Mouse (Mus musculus) testis, postnatal 14 days (tissue): ENCODE measurements at regions not wholly inside any gene's neighbourhood (a gene's known extent, or its start where the extent isn't known, plus 50 kb on each side); places are given as distances from the start of the nearest gene placed in this dataset.

Experiments used
- DNase-seq: peaks from one replicate; pipeline ENCODE4 v3.0.0; 2021; ENCODE audit warnings: low spot score

DNA sequence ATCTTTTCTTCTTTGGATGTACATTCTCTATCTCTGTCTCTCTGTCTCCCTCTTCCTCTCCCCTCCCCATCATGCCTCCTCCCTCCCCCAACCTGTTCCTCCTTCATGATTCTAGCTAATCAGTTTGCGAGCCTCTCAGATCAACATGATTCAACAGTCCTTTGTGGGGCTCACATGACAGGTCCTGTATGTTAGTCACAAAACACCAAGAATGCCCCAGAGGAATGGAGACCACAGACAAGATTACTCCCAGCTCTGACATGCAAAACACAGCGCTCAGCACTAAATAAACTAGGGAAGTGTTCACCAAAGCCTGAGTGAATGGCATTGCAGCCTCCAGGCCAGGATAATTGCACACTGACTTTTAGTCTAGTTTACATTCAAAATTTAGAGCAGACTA, 150.6 kb upstream of the Foxq1 start:
- DNase-seq = no peak

DNA sequence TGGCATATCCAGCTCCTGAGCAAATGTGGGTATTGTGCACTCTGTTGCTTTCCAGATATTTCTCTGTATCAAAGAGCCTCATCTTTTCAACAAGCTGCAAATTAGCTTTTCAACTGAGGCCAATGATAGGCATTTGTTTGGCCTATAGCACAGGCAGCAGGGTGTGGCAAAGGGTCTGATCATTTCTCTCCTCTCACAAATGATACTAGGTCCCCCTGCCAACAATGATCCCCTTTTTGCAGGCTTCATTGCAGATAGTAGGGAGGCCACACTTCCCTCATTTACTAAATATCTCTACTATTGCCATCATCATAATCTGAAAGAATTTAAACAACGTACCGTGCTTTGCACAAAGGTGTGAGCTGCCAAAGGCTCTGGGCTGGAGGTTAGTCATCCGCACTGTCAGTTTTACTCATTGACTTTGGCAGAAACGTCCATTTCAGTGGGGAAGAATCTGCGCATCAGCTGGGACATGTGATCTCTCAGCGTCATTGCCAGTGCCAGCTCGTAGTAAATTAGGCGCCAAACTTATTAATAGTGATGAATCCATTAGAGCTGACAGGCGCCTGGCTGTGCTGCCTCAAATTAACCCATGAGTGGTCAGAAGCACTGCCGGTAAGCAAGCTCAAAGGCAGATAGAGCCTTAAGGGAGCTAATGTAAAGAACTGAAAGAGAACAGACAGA, 147.4 kb upstream of the Foxq1 start:
- DNase-seq = no peak

DNA sequence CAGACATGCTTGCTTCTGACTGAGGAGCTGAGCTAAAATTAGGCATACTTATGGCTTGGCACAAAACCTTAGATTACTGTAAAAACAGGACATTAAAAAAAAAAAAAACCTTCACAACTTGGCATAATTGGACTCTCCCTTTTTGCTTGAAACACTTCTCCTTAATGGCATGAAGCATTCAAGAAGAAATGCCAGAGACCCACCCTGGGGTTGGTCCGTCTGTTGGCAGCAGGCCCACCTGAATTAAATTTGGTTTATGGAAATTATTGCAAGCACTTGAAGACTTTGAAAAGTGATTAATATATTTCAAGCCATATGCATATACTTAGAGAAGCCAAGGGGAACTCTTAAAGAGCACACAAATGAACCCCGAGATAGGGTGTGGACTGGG, 146.8 kb upstream of the Foxq1 start:
- no peak for DNase-seq

DNA sequence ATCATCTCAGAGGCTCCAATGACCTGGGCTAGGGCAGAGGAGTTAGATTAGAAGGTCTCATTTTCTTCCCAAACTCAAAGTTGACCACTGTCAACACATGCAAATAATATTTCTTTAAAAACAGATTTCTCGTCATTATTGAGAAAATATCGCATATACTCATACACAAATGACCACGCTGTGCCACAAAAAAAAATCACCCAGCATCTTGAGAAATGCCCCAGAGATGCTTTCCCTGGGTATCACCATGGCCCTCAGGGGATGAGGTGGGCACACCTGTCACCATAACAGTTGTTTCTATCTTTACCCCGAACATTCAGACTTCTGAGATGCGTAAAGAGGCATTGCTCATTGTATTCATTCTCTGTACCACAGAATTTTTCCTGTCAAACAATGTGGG, 134.4 kb upstream of the Foxq1 start:
- DNase-seq = no peak

DNA sequence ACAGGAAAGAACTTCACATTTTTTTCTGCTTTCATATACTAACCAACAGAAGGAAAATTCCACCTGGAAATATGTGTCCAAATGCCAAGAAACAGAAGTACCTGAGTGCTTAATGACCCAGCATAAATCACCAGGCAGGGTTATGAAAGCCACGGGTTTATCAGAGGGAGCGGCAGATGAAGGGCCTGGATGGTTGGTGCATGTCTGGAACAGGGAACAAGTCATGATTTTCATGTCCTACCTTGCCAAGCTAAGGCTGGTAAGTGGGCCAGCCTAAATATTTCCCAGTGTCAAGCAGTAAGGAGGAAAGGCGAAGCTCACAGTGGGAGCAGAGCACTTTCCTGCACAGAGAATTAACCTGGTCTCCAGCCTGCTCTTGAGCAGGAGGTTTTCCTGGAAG, 132.3 kb upstream of the Foxq1 start:
- DNase-seq = no peak

DNA sequence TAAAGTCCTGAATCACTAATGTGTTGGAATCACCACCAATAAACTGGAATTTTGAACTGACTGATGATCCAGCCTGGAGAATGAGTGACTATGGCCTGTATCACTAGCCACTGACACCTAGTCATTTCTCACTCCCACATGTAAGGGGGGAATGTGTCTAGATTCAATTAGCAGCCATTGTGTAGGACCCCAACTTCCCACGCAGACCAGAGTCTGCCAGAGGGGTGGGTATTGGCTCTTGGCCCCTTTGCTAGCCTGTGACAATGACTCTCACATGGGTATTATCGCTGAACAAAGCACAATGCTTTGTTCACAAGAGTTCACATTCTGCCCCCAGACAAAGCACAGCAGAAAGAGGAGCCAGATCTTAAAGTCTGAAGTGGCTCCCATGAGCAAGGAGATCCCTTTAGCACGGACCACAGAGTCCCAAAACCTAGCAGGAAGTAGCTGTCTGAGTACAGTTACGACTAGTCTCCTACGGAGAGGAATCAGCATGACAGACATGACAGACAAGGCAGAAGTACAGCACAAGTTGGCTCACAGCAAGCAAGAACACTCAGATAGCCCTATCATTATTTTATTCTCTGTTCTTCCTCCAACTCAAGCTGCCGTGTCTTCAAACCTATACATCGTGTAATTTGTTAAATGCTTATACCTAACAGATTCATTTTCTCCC, 130.0 kb upstream of the Foxq1 start:
- no peak for DNase-seq

DNA sequence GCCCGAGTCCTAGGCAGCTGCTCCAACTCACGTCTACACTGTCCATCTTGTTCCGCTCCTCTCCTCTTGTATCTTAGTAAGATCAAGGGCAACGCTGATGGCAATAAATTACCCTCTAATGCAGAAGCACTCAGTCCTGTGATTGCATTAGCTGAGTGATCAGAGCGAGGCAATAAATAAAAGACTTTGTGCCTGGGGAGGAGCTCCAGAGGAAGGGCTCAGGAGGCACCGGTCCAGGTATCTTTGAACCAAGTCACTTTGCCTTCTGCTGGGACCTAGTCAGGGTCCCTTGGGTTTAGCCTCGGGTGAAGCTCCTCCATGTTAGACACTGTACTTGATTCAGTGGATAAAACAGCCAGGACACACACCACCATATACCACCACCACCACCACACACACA, 119.5 kb upstream of the Foxq1 start:
- DNase-seq = no peak

DNA sequence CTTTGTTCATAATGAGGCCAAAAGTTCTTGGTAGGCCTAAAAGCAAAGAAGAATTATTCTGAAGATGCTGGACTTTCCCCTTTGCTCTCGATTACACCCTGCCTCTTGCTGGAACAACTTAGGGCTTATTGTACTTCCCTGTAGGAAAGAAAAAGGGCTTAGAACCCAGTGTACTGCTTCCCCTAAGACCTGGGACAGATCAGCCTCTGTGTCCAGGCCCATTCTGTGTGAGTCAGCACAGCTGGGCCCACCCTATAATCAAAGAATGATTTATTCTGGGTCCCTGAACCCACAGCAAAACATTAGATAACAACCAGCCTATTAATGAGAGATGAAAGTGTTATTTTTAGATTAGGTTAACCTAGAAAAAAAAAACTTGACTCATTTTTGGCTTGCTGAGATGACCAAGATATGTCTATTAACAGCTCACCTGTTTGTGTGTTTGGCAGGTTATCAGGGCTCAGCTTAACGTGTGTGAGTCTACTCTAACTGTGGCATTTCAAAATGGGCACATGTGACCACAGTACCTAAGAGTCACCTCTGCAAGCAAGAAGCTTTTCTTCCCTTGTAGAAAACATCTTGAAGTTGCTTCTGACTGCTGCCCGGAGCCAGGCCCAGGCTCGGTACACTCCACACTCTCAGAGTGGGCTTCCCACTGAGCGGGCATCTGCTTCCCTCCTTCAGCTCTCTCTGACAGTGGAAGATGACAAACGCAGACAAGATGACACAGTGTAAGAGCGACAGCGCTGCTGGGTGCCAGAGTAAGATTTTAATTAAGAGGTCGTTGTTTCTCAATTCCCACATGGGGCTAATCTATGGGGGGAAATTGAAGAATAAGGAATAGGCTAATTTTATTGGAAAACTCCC, 115.9 kb upstream of the Foxq1 start:
- no peak for DNase-seq

DNA sequence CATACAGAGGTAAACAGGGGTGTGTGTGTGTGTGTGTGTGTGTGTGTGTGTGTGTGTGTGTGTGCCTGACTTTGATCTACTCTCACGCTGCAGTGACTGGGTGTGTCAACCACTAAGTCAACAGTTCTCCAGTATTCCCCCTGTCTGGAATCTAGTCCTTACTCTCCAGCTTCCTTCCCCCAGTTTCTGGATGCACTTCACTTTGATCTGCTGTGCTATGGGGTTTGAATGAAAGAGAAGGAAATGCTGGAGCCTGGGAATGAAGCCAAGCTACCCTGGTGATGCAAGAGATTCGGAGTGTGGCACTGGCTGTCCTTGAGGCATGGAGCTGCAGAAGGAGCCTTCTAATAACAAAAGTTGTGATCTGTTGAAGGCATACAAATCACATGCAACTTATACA, 97.1 kb upstream of the Foxq1 start:
- DNase-seq = no peak

DNA sequence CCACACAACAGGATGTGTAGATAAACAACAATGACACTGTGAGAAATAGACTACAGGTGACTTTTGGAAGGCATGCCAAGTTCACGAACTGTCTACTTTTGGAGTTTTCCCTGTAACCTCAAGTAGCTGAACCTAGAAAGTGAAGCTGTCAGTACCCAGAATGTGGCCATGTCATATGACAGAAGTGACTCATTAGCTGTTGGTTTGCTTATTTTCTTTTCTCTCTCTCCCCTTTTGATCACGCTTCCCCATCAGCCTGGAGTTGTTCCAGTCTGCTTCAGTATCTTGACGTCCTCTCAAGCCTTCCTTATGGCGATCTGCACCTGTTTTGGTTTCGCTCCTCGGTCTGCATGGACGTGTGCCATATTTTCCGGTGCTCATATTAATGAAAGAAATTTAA, 90.8 kb upstream of the Foxq1 start:
- DNase-seq = no peak

DNA sequence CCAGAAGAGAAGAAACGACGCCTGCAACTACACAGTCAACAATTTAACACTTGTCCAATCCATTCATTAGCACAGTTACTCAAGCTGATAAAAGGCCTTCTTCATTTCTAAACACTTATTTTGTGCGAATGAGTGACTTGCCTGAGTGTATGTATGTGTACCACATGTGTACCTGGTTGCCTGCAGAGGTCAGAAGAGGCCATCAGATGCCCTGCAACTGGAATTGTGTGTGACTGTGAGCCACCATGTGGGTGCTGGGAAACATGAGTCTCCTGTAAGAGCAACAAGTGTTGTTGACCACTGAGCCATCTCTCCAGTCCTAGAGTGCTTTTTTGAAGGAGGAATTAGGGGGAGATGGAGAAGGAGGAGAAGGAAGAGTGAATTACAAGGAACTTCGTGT, 90.2 kb upstream of the Foxq1 start:
- DNase-seq = no peak

DNA sequence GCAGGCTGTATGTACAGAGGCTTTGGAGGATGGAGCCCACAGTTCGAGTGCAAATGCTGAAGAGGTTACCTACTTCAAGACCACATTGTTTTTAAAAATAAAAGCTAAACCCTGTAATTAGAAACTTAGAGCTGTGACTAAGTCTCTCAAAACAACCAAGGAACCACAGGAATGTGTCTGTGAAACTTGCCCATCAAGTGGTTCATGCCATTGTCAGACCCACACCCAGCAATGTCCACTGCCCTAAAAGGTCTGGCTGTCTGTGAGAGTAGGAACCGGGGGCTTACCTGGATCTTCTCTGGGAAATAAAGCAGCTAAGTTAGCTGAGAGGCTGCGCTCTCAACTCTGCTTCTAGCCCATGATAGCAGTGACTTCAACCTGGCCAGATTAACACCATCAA, 87.8 kb upstream of the Foxq1 start:
- no peak for DNase-seq

DNA sequence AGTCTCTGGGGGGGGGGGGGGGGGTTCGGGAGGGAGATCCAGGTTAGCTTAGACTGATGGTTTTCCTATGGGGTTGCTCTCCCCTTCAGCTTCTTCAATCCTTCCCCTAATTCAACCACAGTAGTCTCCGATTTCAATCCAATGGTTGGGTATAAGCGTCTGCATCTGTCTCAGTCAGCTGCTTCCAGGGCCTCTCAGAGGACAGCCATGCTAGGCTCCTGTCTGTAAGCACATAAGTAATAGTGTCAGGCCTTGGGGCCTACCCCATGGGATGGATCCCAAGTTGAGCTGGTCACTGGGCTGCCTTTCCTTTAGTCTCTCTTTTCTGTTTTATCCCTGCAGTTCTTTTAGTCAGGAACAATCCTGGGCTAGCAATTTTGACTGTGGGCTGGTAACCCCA, 87.0 kb upstream of the Foxq1 start:
- DNase-seq = no peak

DNA sequence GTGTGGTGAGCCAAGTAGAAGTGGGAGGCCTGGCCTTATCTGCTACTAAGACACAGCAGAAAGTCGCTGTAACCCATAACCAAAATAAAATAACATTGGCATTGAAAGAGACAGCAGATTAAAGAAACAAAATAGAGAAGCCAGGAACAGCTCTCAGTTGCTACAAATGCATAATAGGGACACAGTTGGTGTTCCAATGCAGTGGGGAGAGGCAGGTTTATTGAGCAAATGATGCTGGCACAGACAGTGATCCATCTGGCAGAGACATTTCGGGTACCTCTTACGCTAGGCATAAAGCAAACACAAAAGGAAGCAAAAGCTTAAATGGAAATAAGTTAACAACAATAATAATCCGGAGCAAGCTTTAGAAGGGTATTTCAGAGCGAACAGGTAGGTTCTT, 83.6 kb upstream of the Foxq1 start:
- peak; percentile 17 for DNase-seq

DNA sequence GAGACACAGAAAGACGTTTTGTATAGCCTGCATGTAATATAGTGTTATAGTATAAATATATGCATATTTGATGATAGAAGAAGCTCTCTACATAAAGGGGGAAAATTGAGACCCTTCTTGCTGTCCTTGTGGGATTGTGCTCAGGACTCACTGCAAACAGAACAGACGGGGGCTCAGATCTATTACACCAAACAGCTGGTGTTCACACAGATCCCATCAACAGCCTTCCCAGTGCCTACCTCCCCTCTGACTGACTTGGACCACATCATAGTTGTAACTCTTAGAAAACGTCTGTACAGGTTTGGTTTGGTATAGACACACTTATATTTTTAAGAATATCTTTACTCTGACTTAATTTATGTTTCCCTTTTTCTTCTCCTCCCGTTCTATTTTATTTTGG, 83.1 kb upstream of the Foxq1 start:
- DNase-seq = no peak

DNA sequence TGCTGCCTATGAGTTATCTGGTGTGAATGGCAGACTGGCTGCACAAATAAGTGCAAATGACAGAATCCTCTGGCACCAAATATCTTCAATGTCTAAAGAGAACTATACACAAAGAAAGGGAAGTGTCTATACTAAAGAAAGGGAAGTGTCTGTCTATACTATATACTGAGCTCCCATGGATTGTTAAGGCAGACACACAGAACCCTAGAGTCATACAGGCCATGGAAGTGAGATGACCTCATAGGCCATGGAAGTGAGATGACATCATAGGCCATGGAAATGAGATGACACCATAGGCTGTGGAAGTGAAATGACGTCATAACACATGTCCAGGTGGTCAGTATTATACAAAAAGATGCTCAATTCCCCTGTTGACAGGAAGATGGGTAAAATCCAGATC, 82.7 kb upstream of the Foxq1 start:
- no peak for DNase-seq

DNA sequence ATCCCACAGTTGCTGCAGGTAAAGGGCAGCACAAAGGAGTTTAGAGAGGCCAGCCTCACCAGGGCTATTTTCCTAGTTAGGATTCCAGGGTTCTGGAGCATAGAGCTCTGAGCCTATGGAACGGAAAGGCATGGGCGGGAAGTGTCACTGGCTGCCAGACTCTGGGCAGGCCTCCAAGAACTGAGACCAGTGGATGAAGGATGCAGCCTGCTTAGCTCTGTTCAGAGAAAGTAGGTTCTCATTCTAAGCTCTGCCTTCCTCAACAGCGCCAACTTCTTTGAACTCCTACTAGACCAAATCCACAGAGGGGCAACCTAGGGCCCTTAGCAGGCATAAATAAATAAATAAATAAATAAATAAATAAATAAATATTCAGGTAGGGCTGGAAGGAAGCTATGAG, 80.1 kb upstream of the Foxq1 start:
- DNase-seq = no peak

DNA sequence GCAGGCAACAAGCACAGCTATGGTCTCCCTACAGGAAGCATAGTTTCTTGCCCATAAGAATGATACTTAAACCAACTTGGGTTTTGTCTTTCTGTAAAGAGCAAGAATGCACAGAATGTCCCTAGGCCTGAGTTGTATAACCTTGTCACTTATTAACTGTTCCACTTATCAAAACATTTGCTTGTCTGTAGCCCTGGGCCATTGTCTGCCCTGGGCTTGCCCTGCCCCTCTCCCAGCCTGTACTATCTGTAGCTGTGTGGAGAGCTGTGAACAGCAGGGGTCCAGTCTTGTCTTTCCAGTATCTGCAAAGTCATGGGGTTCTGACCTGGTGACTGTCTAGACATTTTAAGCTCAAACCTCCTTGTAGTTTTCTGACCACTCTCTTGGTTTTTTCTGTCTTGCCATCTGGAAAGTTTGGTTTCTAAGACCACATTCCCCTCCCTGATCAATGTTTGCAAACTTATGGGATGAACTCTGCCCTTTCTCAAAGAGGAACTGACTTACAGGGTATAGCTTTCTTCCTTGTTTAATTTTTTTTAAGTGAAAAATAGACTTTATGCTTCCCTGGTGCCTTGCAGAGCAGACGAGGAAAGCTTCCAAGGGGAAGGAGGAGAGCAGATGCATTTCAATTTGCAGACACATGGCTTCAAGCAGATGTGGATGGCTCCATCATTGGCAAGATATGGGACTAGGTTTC, 78.6 kb upstream of the Foxq1 start:
- DNase-seq = no peak

DNA sequence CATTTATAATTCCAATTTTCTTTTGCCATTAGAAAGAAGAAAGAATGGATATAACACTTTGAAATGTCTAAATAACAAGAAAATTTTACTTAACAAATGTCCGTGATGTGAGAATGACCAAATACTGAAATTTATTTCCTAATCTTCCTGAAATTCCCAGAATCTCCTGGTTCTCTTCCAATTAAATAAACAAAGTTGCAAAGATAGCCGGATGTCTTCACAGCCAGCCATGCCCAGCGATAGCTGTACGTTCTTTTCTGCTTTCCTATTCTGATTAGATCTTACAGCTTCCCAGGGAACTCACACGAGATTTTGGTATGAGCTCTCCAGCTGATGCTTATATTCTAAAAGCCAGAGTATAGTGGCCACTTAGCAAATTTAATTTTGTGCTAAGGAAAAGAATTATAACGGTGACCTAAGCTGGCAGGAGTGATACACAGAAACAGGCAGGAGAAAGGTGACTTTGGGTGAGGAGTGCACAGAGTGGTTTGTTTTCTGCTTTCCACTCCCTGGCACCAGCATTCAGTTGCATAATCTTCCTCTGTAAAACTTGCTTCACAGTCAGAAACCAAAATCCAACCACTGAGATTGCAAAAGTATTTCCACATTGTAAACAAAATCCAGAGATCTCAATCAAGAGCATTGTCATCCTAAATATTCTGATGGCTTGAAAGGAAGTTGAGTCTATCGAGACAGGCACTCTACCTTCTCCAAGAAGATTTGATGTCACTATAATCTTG, 74.7 kb upstream of the Foxq1 start:
- no peak for DNase-seq

DNA sequence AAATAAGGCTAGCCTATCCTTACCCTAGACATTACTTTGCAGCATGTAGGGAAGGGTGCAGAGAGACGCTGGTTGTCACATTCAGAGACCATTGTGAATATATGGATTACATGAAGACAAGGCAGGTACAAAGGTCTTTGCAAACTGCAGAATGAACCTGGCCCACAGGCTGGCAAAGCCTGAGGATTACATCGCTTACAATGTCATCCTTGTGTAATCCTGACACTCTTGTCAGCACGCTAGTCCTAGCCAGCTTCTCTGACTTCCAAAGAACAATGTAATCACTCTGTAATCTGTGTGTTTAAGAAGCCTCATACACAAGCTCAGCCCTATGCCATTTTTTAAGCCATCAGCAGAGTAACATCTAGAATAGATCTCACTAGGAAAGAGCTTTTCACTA, 69.6 kb upstream of the Foxq1 start:
- DNase-seq = no peak

DNA sequence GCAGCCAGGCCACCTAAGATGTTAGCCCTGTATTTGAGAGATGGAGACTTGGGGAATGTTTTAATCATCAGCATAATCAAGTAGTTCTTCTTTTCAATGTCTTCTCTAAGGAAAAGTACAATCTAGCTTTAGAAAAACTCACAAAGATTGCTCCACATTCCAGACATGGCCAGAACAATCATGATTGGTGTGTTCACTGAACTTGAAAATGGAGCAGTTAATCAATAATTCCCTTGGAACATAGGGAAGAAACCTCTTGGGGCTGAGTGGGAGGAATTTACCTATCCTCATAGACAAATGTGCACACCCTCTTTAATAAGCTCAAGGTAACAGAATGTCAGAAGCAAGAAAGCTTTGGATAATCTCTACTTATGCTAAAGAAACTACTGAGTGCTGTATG, 67.7 kb upstream of the Foxq1 start:
- DNase-seq = no peak

DNA sequence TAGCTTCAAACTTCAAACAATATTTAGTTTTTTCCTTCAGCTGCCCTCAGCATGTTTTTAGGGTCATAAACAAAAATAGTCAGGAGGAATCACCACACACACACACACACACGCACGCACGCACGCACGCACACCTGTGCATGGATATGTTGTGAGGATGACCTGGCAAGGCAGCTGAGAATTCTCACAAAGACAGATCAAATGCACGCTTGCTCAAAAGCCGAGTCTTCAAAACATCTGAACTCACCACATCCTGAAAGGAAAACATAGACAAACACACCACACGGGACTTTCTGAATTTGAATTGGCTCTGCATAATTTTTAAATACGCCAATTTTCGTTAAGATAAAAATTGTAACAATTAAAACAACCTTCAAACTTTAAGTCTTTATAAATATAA, 52.7 kb upstream of the Foxq1 start:
- DNase-seq = no peak
